Mouse (Mus musculus): ENCODE results near the gene Atxn7l2. TPM values are rescaled to one million over a fixed set of nuclear protein-coding genes. Genes with fewer than 3 reads are reported as not detected.
A peak's percentile ranks its signal among the peaks of the same experiment; 100 is the strongest.
"Not testable (repeated sequence)": the region's sequence is repeated elsewhere in the genome, so short reads cannot be mapped to it uniquely, and the experiment has no call there.

The Atxn7l2 gene
- 7.1 and 8.5 TPM in 2 replicates for polyA plus RNA-seq (2012; rRNA removed)

- no peak for DNase-seq (ENCODE audit: low spot score)
Measured at GRCm38 (mm10) chr3:108210771-108211139, at the start of gene Atxn7l2. Gene Atxn7l2, minus strand, starts transcription at chr3:108210934.

GRCm38 (mm10) chr3:108259319-108259718, 48.6 kb upstream of the Atxn7l2 start:
- DNase-seq (ENCODE audit: low spot score) = no peak

- DNase-seq (ENCODE audit: low spot score) = no peak
Measured at GRCm38 (mm10) chr3:108257831-108258500, 47.2 kb upstream of the Atxn7l2 start.

GRCm38 (mm10) chr3:108256719-108257637, 46.2 kb upstream of the Atxn7l2 start, which contains the start of gene Psma5:
Gene Psma5, plus strand, starts transcription at chr3:108256926.
- peak; percentile 70 for DNase-seq (ENCODE audit: low spot score)

- DNase-seq (ENCODE audit: low spot score) = no peak
Measured at GRCm38 (mm10) chr3:108246857-108247256, 36.1 kb upstream of the Atxn7l2 start.

- no peak for DNase-seq (ENCODE audit: low spot score)
Measured at GRCm38 (mm10) chr3:108241243-108241839, 30.6 kb upstream of the Atxn7l2 start.

GRCm38 (mm10) chr3:108237474-108238102, 26.9 kb upstream of the Atxn7l2 start:
- DNase-seq (ENCODE audit: low spot score) = not testable (repeated sequence)

- DNase-seq (ENCODE audit: low spot score) = no peak
Measured at GRCm38 (mm10) chr3:108231646-108232045, 20.9 kb upstream of the Atxn7l2 start.

- no peak for DNase-seq (ENCODE audit: low spot score)
Measured at GRCm38 (mm10) chr3:108227521-108227920, 16.8 kb upstream of the Atxn7l2 start.

- peak; percentile 34 for DNase-seq (ENCODE audit: low spot score)
Measured at GRCm38 (mm10) chr3:108226558-108227350, 16.0 kb upstream of the Atxn7l2 start, which contains the start of gene Sypl2. Gene Sypl2, minus strand, starts transcription at chr3:108226648.

- DNase-seq (ENCODE audit: low spot score) = peak; percentile 28
Measured at GRCm38 (mm10) chr3:108225711-108226557, 15.2 kb upstream of the Atxn7l2 start.

- DNase-seq (ENCODE audit: low spot score) = no peak
Measured at GRCm38 (mm10) chr3:108220661-108221060, 9.9 kb upstream of the Atxn7l2 start.

- no peak for DNase-seq (ENCODE audit: low spot score)
Measured at GRCm38 (mm10) chr3:108214734-108215133, 4.0 kb upstream of the Atxn7l2 start.

GRCm38 (mm10) chr3:108212406-108212805, 1.7 kb upstream of the Atxn7l2 start:
- no peak for DNase-seq (ENCODE audit: low spot score)

- no peak for DNase-seq (ENCODE audit: low spot score)
Measured at GRCm38 (mm10) chr3:108211845-108212244, 1.1 kb upstream of the Atxn7l2 start.

- peak; percentile 87 for DNase-seq (ENCODE audit: low spot score)
Measured at GRCm38 (mm10) chr3:108209946-108210770, 576 bp downstream of the Atxn7l2 start.

GRCm38 (mm10) chr3:108209536-108209935, 1.2 kb downstream of the Atxn7l2 start:
- DNase-seq (ENCODE audit: low spot score) = no peak

GRCm38 (mm10) chr3:108209001-108209400, 1.7 kb downstream of the Atxn7l2 start:
- DNase-seq (ENCODE audit: low spot score) = no peak

GRCm38 (mm10) chr3:108206731-108207375, 3.9 kb downstream of the Atxn7l2 start:
- DNase-seq (ENCODE audit: low spot score) = no peak

All from urinary bladder, adult 2 months (tissue).